Mouse (Mus musculus): Measurements from ENCODE around the gene Ppm1m.

Gene Ppm1m

DNA sequence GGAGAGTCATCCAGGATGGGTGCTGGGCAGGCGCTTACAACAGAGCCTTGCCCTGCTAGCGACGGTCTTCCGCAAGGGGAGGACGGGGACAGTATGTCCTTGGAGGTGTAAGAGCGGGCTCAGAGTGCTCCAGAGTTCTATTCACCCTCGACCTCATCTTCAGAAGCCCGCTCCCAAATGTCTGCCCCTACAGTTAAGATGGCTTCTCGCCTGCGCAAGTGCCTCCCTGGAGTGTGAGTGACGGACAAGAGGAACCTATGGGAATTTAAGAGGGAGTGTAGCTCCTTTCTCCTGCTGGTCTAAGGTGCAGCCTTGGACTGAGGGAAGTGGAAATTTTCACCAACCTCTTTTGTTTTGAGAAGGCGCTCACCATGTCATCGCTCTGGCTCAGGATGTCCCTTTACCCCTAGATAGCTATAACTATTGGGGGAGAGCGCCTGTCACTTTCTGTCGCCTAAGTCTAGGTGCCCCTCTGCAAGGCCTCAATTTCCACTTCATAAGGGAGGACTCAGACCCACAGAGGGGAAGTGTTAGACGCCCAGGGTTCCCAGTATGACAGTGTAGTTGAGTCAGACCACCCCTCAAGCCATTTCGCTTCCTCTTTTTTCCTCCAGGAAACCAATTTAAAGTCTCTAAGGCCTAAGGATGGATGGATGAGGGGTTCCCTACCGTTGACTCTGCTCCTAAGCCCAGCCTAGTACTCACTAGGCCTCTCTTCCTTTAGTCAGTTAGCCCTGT, at the start of gene Ppm1m:
Ppm1m (minus strand) TSS at position 212 of the 738 bp plus-strand sequence.
- no peak for DNase-seq

DNA sequence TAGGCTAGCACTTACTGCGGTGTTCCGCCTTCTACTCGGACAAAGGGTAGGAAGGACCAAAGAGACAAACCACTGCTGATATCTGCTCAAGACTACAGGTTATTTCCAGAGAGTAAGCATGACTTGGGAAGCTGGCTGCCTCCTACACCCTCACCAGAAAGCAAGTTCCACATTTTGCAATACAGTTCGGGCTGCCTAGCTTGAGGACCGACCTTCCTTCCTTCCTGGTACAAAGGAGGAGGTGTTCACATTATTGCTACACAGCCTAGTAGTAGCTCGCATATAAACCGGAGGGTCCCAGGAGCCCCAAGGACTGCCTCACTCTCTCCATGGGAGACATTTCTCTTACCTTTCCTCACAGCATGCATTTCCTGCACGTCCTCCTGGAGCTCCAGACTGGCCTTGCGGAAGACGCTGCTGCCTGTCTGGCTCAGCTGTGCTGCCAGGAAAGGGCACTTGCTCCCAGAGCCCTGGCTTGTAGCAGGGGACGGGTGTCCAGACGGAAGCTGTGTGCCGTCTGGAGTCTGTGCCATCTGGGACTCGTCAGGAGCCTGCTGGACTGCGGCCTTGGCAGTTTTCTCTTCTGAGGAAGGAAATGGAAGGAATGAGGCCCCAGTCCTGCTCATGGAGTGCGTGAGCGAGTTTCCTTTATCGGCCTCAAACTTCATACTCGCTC, 43.4 kb upstream of the Ppm1m start:
- DNase-seq: no peak

- no peak for DNase-seq
These were observed 42.1 kb upstream of the Ppm1m start for GRCm38 (mm10) chr9:106241541-106242164.

DNA sequence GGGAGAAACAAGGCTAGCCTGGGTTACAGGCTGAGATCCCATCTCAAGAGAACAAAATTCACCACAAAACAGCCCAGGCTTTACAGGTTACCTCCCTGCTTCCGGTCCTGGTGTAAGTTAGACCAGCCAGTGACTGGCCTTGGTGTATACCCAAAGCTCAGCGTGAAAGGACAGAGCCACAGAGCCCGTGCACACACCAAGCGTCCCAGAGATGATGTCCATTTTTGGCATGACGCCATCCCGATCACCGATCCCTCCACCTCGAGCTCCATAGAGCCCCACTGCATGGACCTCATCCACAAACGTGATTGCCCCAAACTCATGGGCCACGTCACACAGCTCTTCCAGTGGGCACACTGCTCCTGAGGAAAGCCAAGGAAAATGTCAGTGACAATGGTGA, 38.3 kb upstream of the Ppm1m start:
- DNase-seq: no peak

DNA sequence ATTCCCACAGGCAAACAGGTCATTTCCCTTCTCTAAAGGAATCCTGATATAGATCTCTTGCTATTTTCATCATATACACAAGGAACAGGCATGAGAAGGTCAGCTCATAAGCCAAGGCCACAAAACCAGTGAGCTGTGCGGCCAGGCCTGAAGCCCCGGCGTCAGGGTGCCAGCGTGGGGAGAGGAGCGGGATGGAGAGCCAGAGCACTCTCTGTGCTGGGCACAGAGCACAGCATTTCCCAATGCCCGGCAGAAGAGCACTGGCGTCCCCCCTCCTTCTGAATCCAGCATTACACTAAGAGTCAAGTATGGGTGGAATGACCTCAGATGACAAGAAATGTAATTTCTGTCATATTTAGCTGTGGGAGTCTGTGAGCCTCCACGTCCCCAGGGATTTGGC, 37.9 kb upstream of the Ppm1m start:
- no peak for DNase-seq

GRCm38 (mm10) chr9:106236818-106237211, 37.3 kb upstream of the Ppm1m start:
- DNase-seq: no peak

DNA sequence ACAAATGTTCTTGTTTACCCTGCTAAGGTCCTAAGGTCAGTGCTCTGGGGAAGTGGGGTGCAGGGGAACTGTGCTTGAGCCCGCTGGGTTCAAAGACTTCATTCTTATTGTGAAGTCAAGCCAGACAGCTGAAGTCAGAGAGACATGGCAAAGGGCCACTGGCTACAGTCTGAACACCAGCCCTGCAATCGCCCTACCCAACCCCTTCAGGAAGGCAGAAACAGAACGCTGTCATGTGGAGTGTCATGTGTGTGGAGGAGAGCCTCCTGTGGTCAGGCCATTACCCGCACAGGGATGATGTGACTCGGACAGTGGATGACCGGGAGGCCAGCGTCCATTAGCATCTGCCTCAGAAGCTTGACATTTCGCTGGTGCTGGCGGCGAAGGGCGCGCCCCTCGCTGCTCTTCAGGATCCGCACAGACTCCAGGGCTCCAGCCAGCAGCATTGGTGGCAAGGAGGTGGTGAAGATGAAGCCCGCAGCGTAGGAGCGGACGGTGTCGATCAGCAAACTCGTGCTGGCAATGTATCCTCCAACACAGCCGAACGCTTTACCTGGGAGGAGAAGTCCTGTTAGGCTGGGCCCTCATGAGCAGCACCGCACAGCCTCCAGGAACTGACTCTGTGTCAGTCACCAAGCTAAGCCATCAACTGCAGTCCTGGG, 36.7 kb upstream of the Ppm1m start:
- DNase-seq: no peak

GRCm38 (mm10) chr9:106235194-106235830, 35.8 kb upstream of the Ppm1m start:
- DNase-seq: no peak

DNA sequence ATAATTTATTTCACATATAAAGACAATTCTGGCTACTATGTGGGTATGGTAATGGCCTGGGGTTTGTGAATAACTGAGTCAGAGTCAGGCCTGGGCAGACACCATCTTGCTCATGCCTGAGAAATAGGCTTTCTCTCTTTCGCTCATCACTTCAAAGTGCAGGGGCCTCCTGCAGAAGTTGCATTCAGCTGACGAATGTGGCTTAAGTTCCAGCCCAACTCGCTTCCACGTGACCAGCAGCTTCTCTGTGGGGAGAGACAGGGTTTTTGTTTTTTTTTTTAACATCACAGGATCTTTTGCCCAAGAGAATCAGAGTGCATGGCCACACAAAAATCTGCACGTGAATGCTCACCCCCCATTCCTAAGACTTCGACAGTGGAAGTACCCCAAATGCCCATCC, 34.4 kb upstream of the Ppm1m start:
- no peak for DNase-seq

DNA sequence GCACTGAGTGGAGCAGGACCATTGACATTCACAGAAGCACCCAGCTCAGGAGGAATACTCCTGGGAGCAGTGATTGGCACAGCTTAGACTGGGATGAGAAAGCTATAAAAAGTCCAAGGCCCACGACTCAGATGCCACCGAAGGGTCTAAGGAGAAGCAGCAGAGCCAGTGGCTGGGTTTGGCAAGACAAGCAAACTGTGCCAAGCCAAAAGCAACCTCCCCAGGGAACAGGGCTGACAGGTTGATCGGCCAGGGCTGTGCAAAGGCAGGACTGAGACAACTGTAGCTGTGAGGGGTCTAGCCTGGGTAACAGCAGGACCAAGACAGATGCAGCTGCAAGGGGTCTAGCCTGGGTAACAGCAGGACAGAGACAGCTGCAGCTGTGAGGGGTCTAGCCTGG, 33.4 kb upstream of the Ppm1m start:
- no peak for DNase-seq

- DNase-seq: no peak
These were observed 32.3 kb upstream of the Ppm1m start for GRCm38 (mm10) chr9:106231816-106232215.

- DNase-seq: no peak
These were observed 31.7 kb upstream of the Ppm1m start for GRCm38 (mm10) chr9:106231220-106231619.

DNA sequence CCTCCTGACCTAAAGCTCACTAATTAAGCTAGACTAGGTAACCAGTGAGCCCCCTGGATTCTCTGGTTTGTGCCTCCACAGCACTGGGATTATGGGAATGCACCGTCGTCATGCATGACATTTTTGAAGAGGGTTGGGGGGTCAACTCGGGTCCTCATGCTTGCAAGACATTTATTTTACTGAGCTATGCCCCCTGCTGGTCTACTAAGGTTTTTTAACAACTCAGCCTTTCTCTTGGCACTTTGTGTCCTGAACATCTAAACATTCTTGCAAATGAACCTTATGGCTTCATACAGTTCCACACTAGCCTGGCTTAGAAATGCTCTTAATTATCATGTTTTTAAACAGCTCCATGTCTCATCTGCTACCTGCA, 31.2 kb upstream of the Ppm1m start:
- no peak for DNase-seq

- no peak for DNase-seq
These were observed 30.6 kb upstream of the Ppm1m start for GRCm38 (mm10) chr9:106230051-106230733.

GRCm38 (mm10) chr9:106227790-106228429, 28.4 kb upstream of the Ppm1m start:
- no peak for DNase-seq

- no peak for DNase-seq
These were observed 26.7 kb upstream of the Ppm1m start for GRCm38 (mm10) chr9:106226151-106226682.

DNA sequence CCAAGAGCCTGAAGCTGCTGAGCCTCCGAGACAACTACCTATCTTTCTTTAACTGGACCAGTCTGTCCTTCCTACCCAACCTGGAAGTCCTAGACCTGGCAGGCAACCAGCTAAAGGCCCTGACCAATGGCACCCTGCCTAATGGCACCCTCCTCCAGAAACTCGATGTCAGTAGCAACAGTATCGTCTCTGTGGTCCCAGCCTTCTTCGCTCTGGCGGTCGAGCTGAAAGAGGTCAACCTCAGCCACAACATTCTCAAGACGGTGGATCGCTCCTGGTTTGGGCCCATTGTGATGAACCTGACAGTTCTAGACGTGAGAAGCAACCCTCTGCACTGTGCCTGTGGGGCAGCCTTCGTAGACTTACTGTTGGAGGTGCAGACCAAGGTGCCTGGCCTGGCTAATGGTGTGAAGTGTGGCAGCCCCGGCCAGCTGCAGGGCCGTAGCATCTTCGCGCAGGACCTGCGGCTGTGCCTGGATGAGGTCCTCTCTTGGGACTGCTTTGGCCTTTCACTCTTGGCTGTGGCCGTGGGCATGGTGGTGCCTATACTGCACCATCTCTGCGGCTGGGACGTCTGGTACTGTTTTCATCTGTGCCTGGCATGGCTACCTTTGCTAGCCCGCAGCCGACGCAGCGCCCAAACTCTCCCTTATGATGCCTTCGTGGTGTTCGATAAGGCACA, 26.1 kb upstream of the Ppm1m start:
- no peak for DNase-seq

GRCm38 (mm10) chr9:106222994-106223393, 23.4 kb upstream of the Ppm1m start:
- DNase-seq: no peak

- DNase-seq: no peak
These were observed 22.8 kb upstream of the Ppm1m start, which contains the start of gene Tlr9 for GRCm38 (mm10) chr9:106222261-106222851. TSS of gene Tlr9 (plus strand) at chr9:106222598.

GRCm38 (mm10) chr9:106220894-106221523, 21.5 kb upstream of the Ppm1m start:
- DNase-seq: no peak

Measured in thymus, postnatal 14 days (tissue).